Mouse (Mus musculus) testis, adult 2 months (tissue): ENCODE results near the gene Kcnn4. TPM values are rescaled to one million over a fixed set of nuclear protein-coding genes. Genes with fewer than 3 reads are reported as not detected.

Source experiments
- H3K27ac ChIP-seq: fragments of 200-500 bp; 2 replicates; pipeline ENCODE4 v1.5.1; 2012; ENCODE audit warnings: low read depth, low read length; ENCODE audit not compliant: control insufficient read depth, insufficient read depth
- H3K27me3 ChIP-seq: fragments of 200-500 bp; 2 replicates; pipeline ENCODE4 v1.6.1; 2012; ENCODE audit warnings: mild to moderate bottlenecking, low read length, moderate library complexity; ENCODE audit not compliant: control insufficient read depth, insufficient read depth
- H3K36me3 ChIP-seq: fragments of 200-500 bp; 2 replicates; pipeline ENCODE4 v1.6.1; 2012; ENCODE audit warnings: mild to moderate bottlenecking, low read length; ENCODE audit not compliant: control insufficient read depth, insufficient read depth
- H3K4me1 ChIP-seq: fragments of 200-500 bp; 2 replicates; pipeline ENCODE4 v1.6.1; 2012; ENCODE audit warnings: low read length; ENCODE audit not compliant: control insufficient read depth, insufficient read depth
- H3K4me3 ChIP-seq: fragments of 200-500 bp; 2 replicates; pipeline ENCODE4 v1.5.1; 2012; ENCODE audit warnings: low read depth, mild to moderate bottlenecking, low read length, moderate library complexity, mixed read lengths; ENCODE audit not compliant: control insufficient read depth
- CTCF ChIP-seq: fragments of 200-500 bp; IDR thresholded peaks from 2 replicates; pipeline ENCODE4 v1.5.1; 2012; ENCODE audit warnings: low read depth, mild to moderate bottlenecking, inconsistent platforms, low read length, moderate library complexity; ENCODE audit not compliant: control insufficient read depth, insufficient read depth, insufficient replicate concordance
- POLR2A ChIP-seq: fragments of 200-500 bp; IDR thresholded peaks from 2 replicates; pipeline ENCODE4 v1.6.1; 2012; ENCODE audit warnings: low read depth, mild to moderate bottlenecking, inconsistent platforms, low read length, moderate library complexity; ENCODE audit not compliant: control insufficient read depth
- polyA plus RNA-seq: library from polyadenylated mRNA; depleted of rRNA; stranded (reverse); fragments of >200 nt; gene quantifications from 2 replicates; pipeline ENCODE4 v1.2.3, GENCODE M21; 2012

Gene Kcnn4
- polyA plus RNA-seq, 1 experiment = 2.5 TPM

DNA sequence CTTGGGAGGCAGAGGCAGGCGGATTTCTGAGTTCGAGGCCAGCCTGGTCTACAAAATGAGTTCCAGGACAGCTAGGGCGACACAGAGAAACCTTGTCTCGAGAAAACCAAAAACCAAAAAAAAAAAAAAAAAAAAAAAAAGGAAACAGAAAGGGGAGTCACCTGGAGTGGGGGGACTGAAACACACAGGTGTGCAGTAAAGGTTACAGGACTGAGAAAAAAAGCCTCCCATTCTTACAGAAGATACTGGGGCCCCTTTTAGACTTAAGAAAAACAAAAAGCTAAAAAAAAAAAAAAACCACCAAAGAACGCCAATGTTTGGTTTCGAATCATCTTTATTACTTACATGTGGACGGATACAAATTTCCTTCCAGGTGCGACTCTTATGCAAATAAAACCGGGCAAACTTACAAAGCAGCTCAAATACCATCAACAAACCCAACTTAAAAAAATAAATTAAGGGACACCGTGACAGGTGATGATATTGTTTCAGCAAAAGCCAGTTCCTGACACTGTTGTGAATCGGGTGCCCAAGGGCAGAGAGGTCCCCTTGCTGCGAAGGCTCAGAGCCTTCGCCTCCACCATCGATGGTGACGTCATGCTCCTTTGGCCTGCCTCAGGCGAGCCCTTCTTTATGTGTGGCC is 12.8 kb downstream of the Kcnn4 start:
- Histone ChIP-seq H3K27ac (no peak overlapping the region), H3K4me3 (no peak overlapping the region), H3K4me1 (peaks cover 7% of the 10 kb centered on the region), H3K36me3 (no peaks in the 10 kb centered on the region), H3K27me3 (no peaks in the 10 kb centered on the region)
- TF ChIP-seq CTCF (no peak), POLR2A (no peak)

DNA sequence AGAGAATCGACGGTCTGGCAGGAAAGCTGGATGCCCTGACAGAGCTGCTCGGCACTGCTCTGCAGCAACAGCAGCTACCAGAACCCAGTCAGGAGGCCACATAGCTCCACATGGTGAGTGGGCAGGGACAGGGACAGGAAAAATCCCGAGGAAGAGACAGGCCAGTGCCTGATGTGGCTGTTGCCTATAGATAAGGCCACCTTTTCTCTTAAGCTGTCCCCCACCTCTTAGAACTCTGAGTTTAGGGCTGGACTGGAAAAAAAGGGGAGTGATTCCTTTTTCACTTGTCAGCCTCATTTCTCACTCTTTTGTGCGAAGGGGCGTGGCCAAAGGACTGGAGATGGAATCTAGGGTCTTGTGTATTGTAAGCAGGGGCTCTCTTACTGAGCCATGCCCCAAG is 14.0 kb downstream of the Kcnn4 start:
- Histone ChIP-seq H3K27me3 (no peaks in the 10 kb centered on the region), H3K27ac (no peak overlapping the region), H3K36me3 (no peaks in the 10 kb centered on the region), H3K4me3 (no peak overlapping the region), H3K4me1 (peaks cover 5% of the 10 kb centered on the region)
- no peak for TF ChIP-seq POLR2A
- TF ChIP-seq CTCF = no peak

DNA sequence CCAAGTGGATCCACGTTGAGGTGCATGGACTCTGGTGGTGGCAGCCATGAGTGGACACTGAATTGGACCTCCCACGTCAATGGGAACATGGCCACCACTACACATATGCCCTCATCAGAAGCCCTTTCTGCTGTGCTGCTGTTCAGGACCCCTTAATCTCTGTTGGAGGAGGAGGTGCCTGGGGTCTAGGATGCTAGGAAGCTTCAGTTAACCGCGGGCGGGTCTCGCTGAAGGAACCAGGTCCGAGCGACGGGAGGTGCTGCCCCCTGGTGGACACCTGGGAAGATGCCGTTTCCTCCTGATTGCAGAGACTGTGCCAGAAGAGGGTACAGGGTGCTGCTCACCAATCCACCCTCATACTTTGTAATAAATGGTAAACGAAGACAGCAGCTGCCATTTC is 14.8 kb downstream of the Kcnn4 start:
- no peaks in the 10 kb centered on the region for H3K27me3 ChIP-seq
- no peaks in the 10 kb centered on the region for H3K36me3 ChIP-seq
- TF ChIP-seq CTCF = peak; percentile 93
- no peak for TF ChIP-seq POLR2A
- H3K4me3 ChIP-seq = no peak overlapping the region
- H3K4me1 ChIP-seq = peaks cover 8% of the 10 kb centered on the region
- H3K27ac ChIP-seq = no peak overlapping the region

DNA sequence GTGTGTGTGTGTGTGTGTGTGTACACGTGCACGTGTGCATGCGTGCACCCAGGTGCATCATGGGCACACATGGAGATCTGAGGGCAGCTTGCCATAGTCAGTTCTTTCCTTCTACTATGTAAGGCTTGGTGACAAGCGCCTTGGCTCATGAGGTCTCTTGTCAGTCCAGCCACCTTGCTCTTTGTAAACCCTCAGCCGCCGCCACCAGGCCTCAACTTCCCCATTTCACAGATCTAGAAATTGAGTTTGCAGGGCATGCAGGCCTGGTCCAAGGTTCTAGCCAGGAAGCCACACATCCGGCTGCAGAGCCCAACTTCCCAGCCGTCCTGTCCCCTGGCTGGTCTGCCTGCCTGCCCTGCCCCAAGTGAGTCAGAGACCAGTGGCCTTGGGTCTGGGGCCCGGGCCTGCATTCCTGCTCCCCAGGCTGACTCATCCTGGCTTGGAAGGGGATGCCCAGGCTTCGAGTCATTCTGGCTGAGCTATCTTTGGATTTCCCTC is 17.0 kb downstream of the Kcnn4 start:
- no peak for TF ChIP-seq POLR2A
- Histone ChIP-seq H3K4me1 (peaks cover 12% of the 10 kb centered on the region), H3K4me3 (no peak overlapping the region), H3K27me3 (no peaks in the 10 kb centered on the region), H3K27ac (no peak overlapping the region), H3K36me3 (no peaks in the 10 kb centered on the region)

DNA sequence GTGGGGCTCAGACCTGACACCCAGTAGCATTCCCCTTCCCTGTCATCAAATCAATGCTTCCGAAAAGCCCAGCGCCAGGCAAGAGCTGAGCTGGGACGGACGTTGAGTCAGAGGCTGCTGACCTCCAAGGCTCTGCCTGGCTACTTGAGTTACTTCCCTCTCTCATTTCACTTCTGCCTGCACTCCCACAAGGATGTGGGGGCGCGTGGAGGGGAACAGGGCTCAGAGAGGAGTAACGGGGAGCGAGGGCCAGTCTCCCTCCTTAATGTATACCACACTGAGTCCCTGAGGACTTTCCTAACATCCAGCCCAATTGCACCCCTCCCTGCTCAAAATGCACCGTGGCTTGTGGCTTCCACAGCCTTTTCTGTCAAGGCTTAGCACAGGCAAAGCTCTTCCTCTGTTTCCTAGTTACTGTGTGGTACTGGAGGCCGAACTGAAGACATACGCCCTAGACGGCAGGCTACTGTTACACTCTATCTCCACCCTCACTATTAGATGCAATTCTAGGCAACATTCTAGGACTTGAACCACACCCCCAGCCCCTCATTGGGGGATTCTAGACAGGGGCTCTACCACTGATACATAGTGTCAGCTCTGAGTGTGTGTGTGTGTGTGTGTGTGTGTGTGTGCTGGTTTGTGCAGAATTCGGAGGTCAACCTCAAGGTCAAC is 19.6 kb downstream of the Kcnn4 start:
- no peaks in the 10 kb centered on the region for H3K27me3 ChIP-seq
- peaks cover 9% of the 10 kb centered on the region for H3K4me1 ChIP-seq
- no peak overlapping the region for H3K4me3 ChIP-seq
- no peaks in the 10 kb centered on the region for H3K36me3 ChIP-seq
- no peak overlapping the region for H3K27ac ChIP-seq
- TF ChIP-seq CTCF = no peak
- TF ChIP-seq POLR2A = no peak

DNA sequence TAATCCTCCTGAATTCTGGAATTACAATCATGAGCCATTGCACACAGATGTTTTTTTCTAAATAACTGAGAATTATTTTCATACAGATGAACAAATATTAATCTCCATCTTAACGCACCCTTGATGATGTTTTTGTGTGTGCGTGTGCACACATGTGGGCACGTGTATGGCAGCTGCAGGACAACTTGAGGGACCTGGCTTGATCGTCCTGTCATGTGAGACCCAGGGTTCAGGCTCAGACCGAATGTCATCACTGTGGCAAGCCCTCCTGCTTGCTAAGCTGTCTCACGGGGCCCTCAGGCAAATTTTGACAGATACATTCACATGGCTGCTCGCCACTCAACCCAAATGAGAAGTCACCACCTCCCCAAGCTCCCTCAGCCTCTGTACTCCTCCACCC is 20.4 kb downstream of the Kcnn4 start:
- Histone ChIP-seq H3K27ac (no peak overlapping the region), H3K36me3 (no peaks in the 10 kb centered on the region), H3K4me3 (no peak overlapping the region), H3K4me1 (peaks cover 7% of the 10 kb centered on the region), H3K27me3 (no peaks in the 10 kb centered on the region)
- TF ChIP-seq CTCF = no peak
- no peak for TF ChIP-seq POLR2A

DNA sequence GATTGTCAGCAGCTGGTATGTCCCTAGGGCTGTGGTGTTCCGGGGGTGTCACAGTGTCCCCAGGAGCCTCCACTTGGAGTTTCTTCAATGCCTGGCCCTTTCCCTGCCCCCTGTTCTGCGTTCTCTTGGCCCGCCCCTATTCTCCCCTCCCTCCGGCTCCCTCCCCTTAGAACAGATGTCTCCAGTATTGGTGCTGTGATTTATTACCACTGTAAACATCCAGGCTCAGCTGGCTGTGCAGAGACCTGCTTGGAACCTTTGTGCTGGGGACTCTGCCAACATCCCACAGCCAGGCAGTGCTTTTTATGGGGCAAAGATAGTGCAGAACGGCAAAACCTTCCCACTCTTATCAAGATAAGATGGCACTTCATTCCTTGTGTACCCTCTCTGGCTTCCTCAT is 21.0 kb downstream of the Kcnn4 start:
- H3K4me3 ChIP-seq = no peak overlapping the region

DNA sequence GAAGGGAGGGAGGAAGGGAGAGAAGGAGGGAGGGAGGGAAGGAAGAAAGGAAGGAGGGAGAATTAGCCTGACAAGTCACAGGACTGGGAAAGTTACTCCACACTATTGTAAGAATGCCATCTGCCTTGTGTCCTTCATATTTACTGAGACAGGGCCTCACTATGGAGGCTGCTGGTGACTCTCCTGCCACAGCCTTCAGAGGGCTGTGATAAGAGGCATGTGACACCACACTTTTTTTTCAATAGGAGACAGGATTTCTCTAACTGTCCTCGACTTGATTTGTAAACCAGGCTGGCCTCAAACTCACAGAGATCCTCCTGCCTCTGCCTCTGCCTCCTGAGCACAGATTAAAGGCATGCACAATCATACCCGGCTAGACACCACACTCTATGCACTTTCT is 21.6 kb downstream of the Kcnn4 start:
- Histone ChIP-seq H3K36me3 (no peaks in the 10 kb centered on the region), H3K27ac (no peak overlapping the region), H3K4me3 (no peak overlapping the region), H3K27me3 (no peaks in the 10 kb centered on the region), H3K4me1 (peaks cover 7% of the 10 kb centered on the region)
- no peak for TF ChIP-seq POLR2A
- TF ChIP-seq CTCF = no peak

More for the DNA sequence above, 21.0 kb downstream of the Kcnn4 start:
- H3K36me3 ChIP-seq = no peaks in the 10 kb centered on the region
- TF ChIP-seq POLR2A (no peak), CTCF (no peak)
- no peak overlapping the region for H3K27ac ChIP-seq
- H3K4me1 ChIP-seq = peaks cover 7% of the 10 kb centered on the region
- no peaks in the 10 kb centered on the region for H3K27me3 ChIP-seq
